Mouse (Mus musculus) hindbrain, embryonic 16.5 days (tissue): ENCODE data around the gene Tom1l2. TPM values are rescaled to one million over a fixed set of nuclear protein-coding genes. Genes with fewer than 3 reads are reported as not detected.

Experiments
- ATAC-seq: fragments of 200-750 bp; cut with Nextera tagmentation; 2 replicates; pipeline ENCODE4 v1.8.0; 2017; ENCODE audit warnings: moderate TSS enrichment, moderate library complexity
- H3K27ac ChIP-seq: fragments of 300-500 bp; sonication (generic); 2 replicates; pipeline ENCODE4 v1.5.1; 2014; ENCODE audit warnings: low read depth, mild to moderate bottlenecking, control low read depth, low read length, moderate library complexity
- H3K27me3 ChIP-seq: fragments of 300-500 bp; sonication (generic); replicated peaks from 2 replicates; pipeline ENCODE4 v1.6.1; 2014; ENCODE audit warnings: low read length; ENCODE audit not compliant: control insufficient read depth, insufficient read depth
- H3K36me3 ChIP-seq: fragments of 300-500 bp; sonication (generic); 2 replicates; pipeline ENCODE4 v1.6.1; 2014; ENCODE audit warnings: mild to moderate bottlenecking, low read length, moderate library complexity, mixed read lengths; ENCODE audit not compliant: control insufficient read depth, insufficient read depth
- H3K4me1 ChIP-seq: fragments of 300-500 bp; sonication (generic); 2 replicates; pipeline ENCODE4 v1.6.1; 2014; ENCODE audit warnings: low read depth, low read length; ENCODE audit not compliant: control insufficient read depth, insufficient read depth
- H3K4me2 ChIP-seq: fragments of 300-500 bp; sonication (generic); 2 replicates; pipeline ENCODE4 v1.6.1; 2014; ENCODE audit warnings: mild to moderate bottlenecking, low read length, control low read depth, moderate library complexity
- H3K4me3 ChIP-seq: fragments of 300-500 bp; sonication (generic); 2 replicates; pipeline ENCODE4 v1.5.1; 2014; ENCODE audit warnings: mild to moderate bottlenecking, low read length, control low read depth, moderate library complexity
- H3K9ac ChIP-seq: fragments of 300-500 bp; sonication (generic); 2 replicates; pipeline ENCODE4 v1.6.1; 2014; ENCODE audit warnings: low read depth, mild to moderate bottlenecking, control low read depth, low read length, moderate library complexity
- H3K9me3 ChIP-seq: fragments of 300-500 bp; sonication (generic); 2 replicates; pipeline ENCODE4 v1.6.1; 2014; ENCODE audit warnings: mild to moderate bottlenecking, low read length, moderate library complexity; ENCODE audit not compliant: control insufficient read depth
- WGBS: fragments of 180-500 bp; shearing (Covaris S2); extraction: QIAGEN DNeasy Blood & Tissue Kit; methylation state at CpG from one replicate; pipeline ENCODE4 v1.1.7; 2014; 5-methylcytosine and 5-hydroxymethylcytosine counted together
- microRNA-seq: library from miRNA; unstranded; fragments of <30 nt; microRNA quantifications from one replicate; pipeline ENCODE4, GENCODE M21; 2017
- polyA plus RNA-seq: library from polyadenylated mRNA; unstranded; fragments of >200 nt; fragmentation: Nextera tagmentation; extraction: Ambion mirVana; gene quantifications from 2 replicates; pipeline ENCODE4 v1.2.1, GENCODE M21; 2015

The Tom1l2 gene
- polyA plus RNA-seq, 1 experiment from 2014 or later = 69.2 TPM

DNA sequence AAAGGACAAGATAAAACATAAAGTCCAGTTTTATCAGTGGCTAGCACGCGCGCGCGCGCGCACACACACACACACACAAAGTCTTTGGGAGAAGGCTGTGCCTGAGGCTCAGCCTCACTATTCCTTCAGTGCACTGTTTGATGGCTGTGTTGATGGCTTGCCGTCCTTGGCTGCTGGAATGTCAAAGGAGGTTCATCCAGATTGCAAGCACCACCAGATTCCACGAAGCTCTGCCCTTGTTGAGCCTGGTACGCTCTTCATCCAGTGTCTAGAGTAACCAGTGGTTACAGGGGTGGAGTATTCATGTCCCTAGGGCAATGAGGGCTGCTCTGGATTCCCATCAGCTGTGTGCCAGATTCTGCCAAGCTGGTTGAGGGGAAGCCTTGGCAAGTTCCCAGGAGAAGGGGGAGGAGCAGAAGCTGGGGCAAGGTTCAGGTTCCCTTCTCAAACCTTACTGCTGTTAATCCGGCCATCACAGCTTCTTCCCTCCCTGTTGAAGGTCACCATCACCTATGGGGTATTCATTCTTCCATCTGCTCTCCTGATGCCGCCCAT lies 170.5 kb downstream of the Tom1l2 start:
- Histone ChIP-seq H3K9ac (peak overlapping the region; percentile 42; the same call in 1 of the 2 replicates), H3K27me3 (no peaks in the 10 kb centered on the region), H3K4me2 (peak overlapping the region; percentile 13), H3K4me1 (peaks cover 80% of the 10 kb centered on the region), H3K36me3 (no peaks in the 10 kb centered on the region; the same call in 1 of the 2 replicates), H3K27ac (peak overlapping the region; percentile 80), H3K9me3 (no peaks in the 10 kb centered on the region), H3K4me3 (no peak overlapping the region)
- ATAC-seq = no peak
- 70% methylated on average over 12 of the region's 12 CpGs for WGBS

DNA sequence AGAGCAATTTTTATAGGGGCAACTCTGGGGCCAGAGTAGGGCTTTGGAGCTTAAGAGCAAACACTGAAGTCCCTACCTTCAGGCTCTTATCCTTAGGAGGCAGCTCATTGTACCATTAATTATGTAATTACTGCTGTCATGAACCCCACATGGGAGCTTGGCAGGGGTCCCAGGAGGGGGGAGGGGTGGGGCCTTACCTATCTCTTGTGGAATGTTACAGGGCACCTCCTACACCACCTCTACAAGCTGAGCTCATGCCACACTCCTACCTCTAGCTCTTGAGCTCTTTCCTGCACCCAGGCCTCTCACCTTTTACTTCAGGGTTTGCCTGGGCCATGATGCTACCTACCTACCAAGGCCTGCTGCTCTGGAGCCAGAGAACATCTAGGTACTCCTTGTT lies 174.2 kb downstream of the Tom1l2 start:
- H3K4me1 ChIP-seq = peaks cover 68% of the 10 kb centered on the region
- no peaks in the 10 kb centered on the region for H3K36me3 ChIP-seq
- no peaks in the 10 kb centered on the region for H3K9me3 ChIP-seq
- H3K4me2 ChIP-seq = no peak overlapping the region; the same call in 1 of the 2 replicates
- H3K27ac ChIP-seq = peak overlapping the region; percentile 99
- H3K4me3 ChIP-seq = no peak overlapping the region
- peak overlapping the region; percentile 2; the same call in 1 of the 2 replicates for H3K9ac ChIP-seq
- ATAC-seq = no peak
- no peaks in the 10 kb centered on the region for H3K27me3 ChIP-seq

DNA sequence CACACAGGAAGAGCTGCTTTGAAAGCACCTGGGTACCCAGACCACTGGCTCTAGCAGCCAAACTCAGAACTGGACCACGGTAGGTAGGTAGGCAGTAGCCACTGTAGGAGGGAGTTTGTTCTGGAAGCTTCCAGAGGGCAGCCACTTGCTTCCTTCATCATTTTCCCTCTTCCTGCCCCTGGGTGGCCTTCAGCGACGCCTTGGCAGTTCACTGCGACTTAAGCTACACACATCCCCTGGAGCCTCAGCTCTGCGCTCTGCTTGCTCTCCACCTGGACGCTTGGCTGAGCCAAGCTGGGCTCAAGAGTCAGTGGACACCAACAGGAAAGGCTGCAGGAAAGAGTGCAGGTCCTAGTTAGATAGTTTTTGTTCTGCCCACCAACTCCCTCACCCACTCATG lies 174.7 kb downstream of the Tom1l2 start:
- Histone ChIP-seq H3K27ac (peak overlapping the region; percentile 99), H3K36me3 (no peaks in the 10 kb centered on the region), H3K4me2 (peak overlapping the region; percentile 91), H3K4me3 (peak overlapping the region; percentile 65), H3K9ac (peak overlapping the region; percentile 87), H3K27me3 (no peaks in the 10 kb centered on the region), H3K4me1 (peaks cover 68% of the 10 kb centered on the region), H3K9me3 (no peaks in the 10 kb centered on the region)
- no peak for ATAC-seq
- WGBS = 48% methylated on average over 6 of the region's 6 CpGs

DNA sequence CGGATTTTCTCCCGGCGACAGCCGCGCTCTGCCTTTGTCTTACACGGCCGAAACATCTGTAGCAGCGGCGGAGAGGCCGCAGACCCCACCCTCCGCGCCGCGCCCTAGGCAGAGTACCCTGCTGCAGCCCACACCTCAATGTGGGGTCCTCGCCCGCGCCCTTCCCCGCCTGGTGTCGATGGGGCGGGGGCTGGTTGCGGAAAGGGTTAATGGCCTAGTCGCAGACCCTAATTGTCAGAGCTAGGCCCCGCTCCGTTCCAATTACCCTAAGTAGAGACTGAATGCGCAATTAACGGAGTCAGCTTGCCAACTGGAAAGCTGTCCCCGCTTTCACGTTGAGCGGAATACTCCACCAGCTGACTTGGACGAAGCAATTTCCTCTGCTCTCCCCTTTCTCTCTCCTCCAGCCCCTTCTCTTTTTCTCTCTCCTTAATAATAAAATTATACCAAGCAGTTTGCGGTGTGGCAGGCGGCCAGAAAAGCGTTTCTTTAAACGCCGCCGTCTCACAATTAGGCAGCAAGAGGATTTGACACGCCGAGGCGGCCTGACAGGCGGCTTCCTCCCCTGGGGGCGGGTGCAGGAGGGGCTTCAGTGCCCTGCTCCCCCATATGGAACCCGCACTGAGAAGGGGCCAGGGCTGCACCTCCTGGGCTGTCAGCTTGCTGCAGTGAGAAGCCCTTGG lies 175.6 kb downstream of the Tom1l2 start:
- WGBS = under 1% methylated on average over 42 of the region's 42 CpGs
- peaks cover 64% of the 10 kb centered on the region for H3K4me1 ChIP-seq
- H3K27ac ChIP-seq = peak overlapping the region; percentile 99
- ATAC-seq = peak; percentile 50
- no peaks in the 10 kb centered on the region for H3K27me3 ChIP-seq
- no peaks in the 10 kb centered on the region for H3K9me3 ChIP-seq
- peak overlapping the region; percentile 91 for H3K4me2 ChIP-seq
- H3K9ac ChIP-seq = peak overlapping the region; percentile 87
- H3K36me3 ChIP-seq = no peaks in the 10 kb centered on the region
- peak overlapping the region; percentile 65 for H3K4me3 ChIP-seq

Small RNA genes lying within 50 kb of the gene (microRNA-seq; reads per million reads assigned to microRNA genes)
- gene Gm27711 (not detected), gene Mir6921 (not detected), gene Mir6922 (not detected)

Other genes with a start within 250 kb of the Tom1l2 start
- gene Rai1, start 247.9 kb downstream of the Tom1l2 start, polyA plus RNA-seq = 24.3 and 28.0 TPM in 2 replicates
- gene Srebf1, start 130.3 kb downstream of the Tom1l2 start, polyA plus RNA-seq = 42.5 and 44.8 TPM in 2 replicates
- gene Drc3, start 424 bp upstream of the Tom1l2 start, polyA plus RNA-seq = 6.0 and 7.8 TPM in 2 replicates
- 22.2 and 24.7 TPM in 2 replicates for gene Gid4, start 64.2 kb upstream of the Tom1l2 start, polyA plus RNA-seq
- gene Atpaf2, start 65.6 kb upstream of the Tom1l2 start, polyA plus RNA-seq = 45.9 and 47.6 TPM in 2 replicates
- 100 and 101 TPM in 2 replicates for gene Drg2, start 101.7 kb upstream of the Tom1l2 start, polyA plus RNA-seq
- gene Myo15, start 116.4 kb upstream of the Tom1l2 start, polyA plus RNA-seq = 0.26 and 0.40 TPM in 2 replicates
- gene Alkbh5, start 183.5 kb upstream of the Tom1l2 start, polyA plus RNA-seq = 16.5 and 20.2 TPM in 2 replicates